27 mouse cellular contexts compared by ENCODE assay signal in the genomic region with DNA sequence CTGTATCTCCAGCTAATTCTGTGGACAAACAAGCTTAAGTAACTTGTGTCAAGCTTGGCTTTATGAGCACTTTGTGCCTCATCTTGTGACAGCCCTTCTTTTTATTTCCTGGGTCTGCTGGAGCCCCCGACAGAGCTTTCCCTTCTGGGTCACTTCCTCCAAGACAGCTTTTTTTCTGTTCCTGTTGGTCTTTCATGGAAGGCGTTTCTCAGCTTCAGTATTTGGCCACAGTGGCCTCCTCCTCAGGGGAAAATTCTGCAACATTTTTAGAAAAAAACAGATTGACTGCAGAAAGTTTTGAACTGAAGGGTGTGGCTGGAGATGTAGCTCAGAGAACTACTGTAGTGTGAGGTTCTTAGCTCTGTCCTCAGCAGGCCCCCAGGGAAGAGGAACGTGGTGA. TPM values are rescaled to one million over a fixed set of nuclear protein-coding genes. Genes with fewer than 3 reads are reported as not detected.
"Had no signal": no experiment of that assay in that cellular context is flagged by ENCODE, and none has a peak within 500 bp of the region (broad histone marks: within the 10 kb centered on the region; RNA-seq: fewer than 3 reads in every experiment).

No protein-coding gene starts in this region.

- DNase-seq: kidney, postnatal 10 days; kidney, postnatal 36 days; layer of hippocampus, postnatal 36 days; liver, embryonic 13.5 days; lung, adult 2 months; lung, postnatal 14 days; lung, postnatal 4 days; midbrain, embryonic 14.5 days; right cerebral cortex, postnatal 14 days; right cerebral cortex, postnatal 4 days; spleen, adult 18-20 months; thymus, adult 18-20 months; thymus, postnatal 14 days; thymus, postnatal 4 days had no signal

- H3K27me3 ChIP-seq: kidney, embryonic 15.5 days; liver, embryonic 13.5 days; megakaryocyte, embryonic 14.5 days; stomach, embryonic 15.5 days had no signal

- H3K9me3 ChIP-seq: kidney, embryonic 15.5 days; liver, embryonic 13.5 days; megakaryocyte, embryonic 14.5 days; midbrain, embryonic 10.5 days; stomach, embryonic 15.5 days had no signal

- H3K4me1 ChIP-seq: stomach, embryonic 15.5 days had no signal

- H3K9ac ChIP-seq: kidney, embryonic 15.5 days; liver, embryonic 13.5 days; stomach, embryonic 15.5 days had no signal

- H3K27ac ChIP-seq: kidney, embryonic 15.5 days; left cerebral cortex, adult 2 months; liver, embryonic 13.5 days; midbrain, embryonic 10.5 days; stomach, embryonic 15.5 days had no signal

- H3K4me3 ChIP-seq: kidney, embryonic 15.5 days; left cerebral cortex, adult 2 months; liver, embryonic 13.5 days; megakaryocyte, embryonic 14.5 days; midbrain, embryonic 10.5 days; stomach, embryonic 15.5 days had no signal

- H3K4me2 ChIP-seq: kidney, embryonic 15.5 days; liver, embryonic 13.5 days; stomach, embryonic 15.5 days had no signal

- H3K36me3 ChIP-seq: liver, embryonic 13.5 days; stomach, embryonic 15.5 days had no signal

RNA-seq across cellular contexts. Expression of a gene that starts 31.1 kb away (rescaled TPM):
- total RNA-seq: layer of hippocampus, postnatal 36 days; left cerebral cortex, postnatal 10 days; left cerebral cortex, postnatal 36 days; liver, adult 2 months; midbrain, postnatal 0 days had no signal
- polyA plus RNA-seq: limb, embryonic 11.5 days; liver, adult 2 months; liver, embryonic 13.5 days; liver, embryonic 16.5 days; lung, adult 2 months; lung, embryonic 16.5 days; neural tube, embryonic 11.5 days; stomach, embryonic 15.5 days had no signal
